Mouse (Mus musculus) gastrocnemius, adult 8-10 months (tissue): ENCODE measurements around the gene Tex2. TPM values are rescaled to one million over a fixed set of nuclear protein-coding genes. Genes with fewer than 3 reads are reported as not detected.
"Not testable (repeated sequence)": the region's sequence is repeated elsewhere in the genome, so short reads cannot be mapped to it uniquely, and the experiment has no call there.

Experiments
- DNase-seq, 2 experiments: peaks; one replicate each; pipeline ENCODE4 v3.0.0; 2022; ENCODE audit warnings: low spot score in 2 of 2
- total RNA-seq, 4 experiments: library from RNA; stranded (reverse); gene quantifications; 2 replicates each; pipeline ENCODE4 v1.2.4; 2022

Gene Tex2
- total RNA-seq, 4 experiments from 2014 or later: 62.9 to 78.3 (median 68.0) TPM

- no peak for DNase-seq
Measured at GRCm38 (mm10) chr11:106622056-106622455, 8.8 kb upstream of the Tex2 start.

DNA sequence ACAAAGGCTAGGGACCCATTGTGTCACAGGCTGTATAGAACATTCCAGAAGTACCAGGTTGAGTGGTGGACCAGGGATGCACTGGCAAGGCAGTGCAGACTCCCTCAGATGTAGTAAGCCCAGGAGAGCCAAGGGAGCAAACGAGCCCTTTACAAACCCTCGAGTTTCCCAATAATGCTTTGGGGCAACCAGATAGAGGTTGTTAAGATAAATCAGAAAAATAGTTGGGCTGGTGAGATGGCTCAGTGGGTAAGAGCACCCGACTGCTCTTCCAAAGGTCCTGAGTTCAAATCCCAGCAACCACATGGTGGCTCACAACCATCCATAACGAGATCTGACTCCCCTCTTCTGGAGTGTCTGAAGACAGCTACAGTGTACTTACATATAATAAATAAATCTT is 5.5 kb upstream of the Tex2 start:
- not testable (repeated sequence) for DNase-seq

GRCm38 (mm10) chr11:106617821-106618580 is 4.8 kb upstream of the Tex2 start:
- no peak for DNase-seq

DNA sequence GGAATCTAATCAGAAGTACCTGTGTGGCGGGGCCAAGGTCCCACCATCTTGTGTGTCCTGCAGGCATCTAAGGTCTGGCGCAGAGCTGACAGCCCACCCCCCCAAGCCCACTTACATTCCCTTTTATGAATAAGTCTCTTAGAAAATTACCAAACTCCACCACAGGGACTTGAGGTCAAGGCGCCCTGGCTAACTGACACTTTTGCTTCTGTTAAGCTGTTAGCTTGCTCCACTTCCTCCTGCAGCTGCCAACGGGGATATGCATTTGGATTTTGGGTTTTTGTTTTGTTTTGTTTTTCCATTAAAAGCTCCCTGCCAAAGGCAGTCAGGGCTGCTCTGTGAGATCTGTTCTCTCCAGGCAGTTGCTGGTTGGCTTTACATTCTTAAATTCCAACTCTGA is 2.3 kb upstream of the Tex2 start:
- no peak for DNase-seq

DNA sequence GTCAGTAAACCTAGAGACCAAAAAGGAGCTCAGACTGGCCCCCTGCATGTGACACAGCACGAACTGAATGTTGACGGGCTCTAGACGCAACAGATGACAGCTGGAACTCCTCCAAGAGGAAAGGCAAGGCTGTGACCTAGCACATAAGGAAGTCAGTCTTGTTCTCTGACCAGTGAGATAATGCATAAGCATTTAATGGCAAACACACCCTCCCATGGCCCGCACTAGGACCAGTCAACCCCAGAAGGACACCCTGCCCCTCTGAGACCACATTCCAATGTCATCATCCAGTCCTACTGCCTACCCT is 1.1 kb upstream of the Tex2 start:
- DNase-seq: no peak

GRCm38 (mm10) chr11:106613638-106614338 is 565 bp upstream of the Tex2 start:
- no peak for DNase-seq

DNA sequence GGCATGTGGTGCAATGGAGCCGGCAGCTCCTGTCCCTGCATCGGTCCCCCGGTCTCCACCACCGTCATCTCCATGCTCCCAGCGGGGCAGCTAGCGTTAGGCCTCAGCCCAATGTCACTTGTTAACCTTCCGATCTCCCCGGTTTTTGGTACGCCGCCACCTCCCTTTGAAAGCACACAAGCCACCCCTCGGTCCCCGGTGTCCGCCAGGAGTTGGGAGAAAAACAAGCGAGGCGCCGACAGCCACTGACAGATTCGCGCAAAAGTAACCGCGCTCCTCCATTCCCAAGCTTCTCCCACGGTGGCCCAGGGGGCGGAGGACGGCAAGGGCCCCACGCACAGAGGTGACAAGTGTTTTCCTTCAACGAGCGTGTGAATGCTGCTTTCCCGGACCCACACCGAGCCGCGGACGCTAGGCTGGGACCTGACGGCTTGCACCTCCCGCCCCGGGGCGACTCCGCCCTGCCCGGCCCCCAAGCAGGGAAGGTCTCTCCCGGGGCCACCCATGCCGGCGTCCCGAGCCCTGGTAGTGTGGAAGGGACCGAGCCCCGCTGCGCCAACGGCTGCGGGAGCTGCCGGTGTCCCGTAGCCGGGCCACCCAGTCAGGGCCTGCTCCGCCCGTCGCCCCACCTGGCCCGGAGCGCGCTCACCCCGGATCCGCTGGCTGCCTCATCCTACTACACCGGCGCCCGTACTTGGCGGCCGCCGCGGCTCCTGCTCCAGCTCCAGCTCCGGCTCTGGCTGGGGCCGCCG is 838 bp downstream of the Tex2 start:
- peak; percentile 32 to 38 for DNase-seq

DNA sequence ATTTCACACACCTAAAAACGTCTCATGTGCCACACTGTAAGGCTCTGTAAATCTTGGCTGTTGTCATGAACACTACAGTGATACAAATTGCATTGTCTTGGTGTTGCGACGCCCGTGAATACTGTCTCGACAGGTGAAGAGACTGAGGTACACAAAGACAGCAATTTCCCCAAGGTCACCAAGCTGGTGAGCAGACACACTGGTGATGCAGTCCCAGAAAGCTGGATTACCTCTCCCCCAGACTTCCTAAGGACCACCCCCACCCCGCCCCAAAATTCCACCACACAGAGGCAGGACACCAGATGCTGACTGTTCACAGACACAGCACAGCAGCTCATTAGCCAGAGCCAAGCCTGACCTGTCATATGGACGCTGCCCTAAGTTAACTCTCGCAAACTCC is 3.5 kb downstream of the Tex2 start:
- no peak for DNase-seq

GRCm38 (mm10) chr11:106607316-106607715 is 5.9 kb downstream of the Tex2 start:
- DNase-seq: no peak

DNA sequence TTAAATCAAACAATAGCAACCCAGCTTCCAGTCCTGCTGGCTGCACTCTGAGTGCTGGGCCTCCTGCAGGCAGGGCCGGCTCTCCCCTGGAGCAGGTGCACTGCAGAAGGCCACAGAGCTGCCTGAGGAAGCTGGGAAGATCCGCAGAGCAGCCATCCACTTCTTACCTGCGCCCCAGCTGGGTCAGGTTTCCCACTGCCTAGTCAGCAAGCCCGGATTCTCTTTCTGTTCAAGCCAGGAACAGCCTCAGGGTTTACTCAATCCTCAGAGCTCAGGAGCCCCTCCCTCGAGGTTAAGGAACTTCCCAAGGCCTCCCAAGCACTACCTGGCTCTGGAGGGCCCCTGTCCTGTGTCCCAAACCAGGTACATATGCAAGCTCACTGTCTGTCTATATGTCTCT is 7.2 kb downstream of the Tex2 start:
- no peak for DNase-seq

DNA sequence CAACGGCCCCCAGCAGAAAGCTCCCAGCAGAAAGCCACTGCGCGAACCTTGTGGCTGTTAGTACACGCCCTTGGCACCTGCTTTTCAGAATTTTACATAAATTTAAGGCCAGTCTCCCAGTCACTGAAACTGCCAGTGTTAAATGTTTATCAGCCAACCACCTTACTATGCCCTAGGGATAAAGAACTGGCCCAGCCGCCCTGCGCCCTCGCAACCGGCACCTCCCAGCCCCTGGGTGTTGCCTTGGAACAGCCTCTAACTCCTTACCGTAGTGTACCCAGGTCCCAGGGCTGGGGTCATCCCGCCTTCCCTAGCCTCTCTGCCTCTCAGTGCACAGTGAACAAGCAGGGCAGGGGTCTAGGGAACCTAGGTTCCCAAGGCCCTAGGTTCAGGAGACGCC is 10.0 kb downstream of the Tex2 start:
- DNase-seq: no peak

GRCm38 (mm10) chr11:106600124-106600523 is 13.1 kb downstream of the Tex2 start:
- DNase-seq: no peak

DNA sequence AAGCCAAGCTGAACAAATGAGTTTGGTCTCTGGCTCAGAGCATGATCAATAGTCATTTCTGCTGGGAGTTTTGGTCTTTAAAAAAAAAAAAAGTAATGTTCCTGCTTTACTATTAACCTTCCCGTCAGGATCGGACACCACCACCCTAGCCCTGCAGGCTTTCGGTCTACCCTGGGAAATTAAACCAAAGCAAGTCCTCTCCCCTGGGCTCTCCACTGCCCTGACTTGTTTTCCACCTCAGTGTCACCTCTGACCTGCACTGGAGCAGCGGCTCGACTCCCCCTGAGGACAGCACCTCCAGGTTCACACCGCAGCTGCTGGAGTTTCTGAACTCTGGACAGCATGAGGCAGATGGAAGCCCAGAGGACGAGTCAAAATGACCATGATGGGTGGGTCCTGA is 13.9 kb downstream of the Tex2 start:
- no peak for DNase-seq

DNA sequence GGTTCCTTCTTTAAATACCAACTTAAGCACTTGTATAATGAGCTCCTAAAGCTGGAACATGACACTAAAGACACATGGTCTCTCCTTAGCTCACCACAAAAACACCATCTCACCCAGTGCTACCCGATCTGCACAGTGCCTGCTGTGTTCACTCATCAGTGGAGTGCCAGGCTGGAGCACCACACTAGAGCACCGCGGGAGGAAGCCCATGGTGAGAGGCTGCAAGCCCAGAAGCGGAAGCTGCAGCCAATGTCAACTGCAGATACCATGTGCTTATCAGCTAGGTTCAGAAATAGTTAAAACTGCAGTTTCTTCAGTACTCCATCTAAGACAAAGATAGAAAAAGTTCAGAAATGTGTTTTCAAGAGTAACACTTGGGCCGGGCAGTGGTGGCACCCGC is 14.9 kb downstream of the Tex2 start:
- DNase-seq: peak in 1 of 2 experiments; percentile 39

- no peak for DNase-seq
Measured at GRCm38 (mm10) chr11:106597737-106598330, 15.4 kb downstream of the Tex2 start.

DNA sequence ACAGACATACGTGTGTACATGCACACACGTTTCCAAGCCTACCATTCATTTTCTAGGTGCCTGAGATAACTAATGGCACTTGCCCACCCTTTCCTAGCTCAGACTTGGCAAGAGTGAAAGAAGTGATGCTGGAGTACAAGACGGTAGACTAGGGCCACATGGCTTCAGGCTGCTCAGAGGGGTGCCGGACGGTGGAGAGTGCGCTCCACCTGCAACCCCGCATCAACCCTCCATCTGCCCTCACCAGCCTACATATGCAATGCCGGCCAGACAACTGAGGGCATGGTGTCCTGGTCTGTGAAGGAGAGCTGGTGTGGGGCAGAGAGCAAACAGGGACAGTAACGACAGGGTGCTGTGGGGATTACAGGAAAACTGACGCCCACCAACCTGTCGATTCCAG is 22.0 kb downstream of the Tex2 start:
- DNase-seq: no peak

GRCm38 (mm10) chr11:106590143-106590542 is 23.1 kb downstream of the Tex2 start:
- no peak for DNase-seq

DNA sequence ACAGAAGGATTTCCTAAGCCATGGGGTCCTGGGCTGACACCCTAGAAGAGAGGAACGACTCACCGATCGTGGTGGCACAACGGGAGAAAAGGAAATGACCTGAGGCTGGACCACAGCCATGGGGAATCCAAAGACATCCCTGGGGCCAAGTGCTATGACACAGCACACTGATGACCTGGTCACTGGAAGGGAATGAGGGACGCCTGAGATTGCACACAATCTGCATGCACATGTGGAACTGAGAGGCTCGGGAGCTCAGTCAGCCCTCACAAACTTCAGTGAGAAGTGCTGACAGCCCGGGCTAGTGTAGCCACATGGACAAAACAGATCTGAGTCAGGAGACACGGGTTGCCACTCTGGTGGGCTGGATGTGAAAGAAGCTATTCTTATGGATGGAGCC is 24.4 kb downstream of the Tex2 start:
- peak in 1 of 2 experiments; percentile 32 for DNase-seq

DNA sequence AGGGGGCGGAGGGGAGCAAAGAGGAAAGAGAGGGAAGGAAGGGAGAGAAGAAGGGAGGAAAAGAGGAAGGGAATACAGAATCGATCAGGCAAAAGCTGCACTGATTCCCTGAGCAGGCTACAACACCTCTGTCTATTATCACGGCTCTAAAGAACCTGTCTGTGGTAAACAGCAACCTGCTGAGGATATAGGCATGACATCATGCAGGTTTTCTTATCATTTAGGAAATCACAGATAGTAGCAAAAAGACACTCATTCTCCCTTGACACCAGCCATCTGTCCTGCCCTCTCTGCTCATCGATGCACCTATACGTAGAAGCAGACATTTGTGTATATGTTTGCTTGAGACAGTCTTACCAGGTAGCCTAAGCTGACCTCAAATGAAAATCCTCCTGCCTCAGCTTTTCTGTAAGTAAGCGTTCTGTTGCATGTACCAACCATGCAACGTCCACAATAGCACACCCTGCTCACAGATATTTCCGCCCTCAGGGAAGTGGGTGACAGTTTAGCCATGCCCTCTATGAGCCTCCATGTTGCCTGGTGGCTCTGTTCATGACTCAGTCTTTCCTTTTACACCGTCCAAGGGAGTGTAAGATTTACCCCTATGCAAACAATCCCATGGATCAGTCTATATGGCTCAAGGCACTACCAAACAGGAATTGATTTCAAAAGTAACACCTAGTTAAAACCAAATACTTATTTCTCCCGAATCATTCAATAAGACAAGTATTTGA is 25.3 kb downstream of the Tex2 start:
- no peak for DNase-seq

DNA sequence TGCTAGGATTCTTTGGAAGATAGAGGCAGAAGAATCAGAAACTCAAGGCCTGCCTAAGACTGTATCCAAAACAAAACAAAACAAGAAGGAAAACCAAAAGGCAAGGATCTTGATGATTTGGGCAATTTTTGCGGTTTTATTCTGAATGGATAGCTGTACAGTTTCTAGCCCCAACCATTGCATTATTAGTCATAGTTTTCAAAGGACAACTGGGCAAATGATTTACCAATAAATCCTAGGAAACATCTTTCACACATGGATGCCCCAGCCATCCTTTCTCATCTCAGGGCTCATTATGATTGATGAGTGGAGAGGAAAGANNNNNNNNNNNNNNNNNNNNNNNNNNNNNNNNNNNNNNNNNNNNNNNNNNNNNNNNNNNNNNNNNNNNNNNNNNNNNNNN is 29.4 kb downstream of the Tex2 start:
- DNase-seq: no peak

GRCm38 (mm10) chr11:106581357-106581756 is 31.9 kb downstream of the Tex2 start:
- DNase-seq: no peak
